Mouse (Mus musculus) stomach, postnatal 0 days (tissue): ENCODE measurements around the gene Psmd13.

ENCODE experiments used
- CTCF ChIP-seq: IDR thresholded peaks from 2 replicates; pipeline ENCODE4 v1.5.1; 2016; ENCODE audit warnings: antibody characterized with exemption, low read depth, mild to moderate bottlenecking, moderate library complexity
- EP300 ChIP-seq: optimal IDR thresholded peaks from 2 replicates; pipeline ENCODE3; 2016; ENCODE audit warnings: antibody characterized with exemption

DNA sequence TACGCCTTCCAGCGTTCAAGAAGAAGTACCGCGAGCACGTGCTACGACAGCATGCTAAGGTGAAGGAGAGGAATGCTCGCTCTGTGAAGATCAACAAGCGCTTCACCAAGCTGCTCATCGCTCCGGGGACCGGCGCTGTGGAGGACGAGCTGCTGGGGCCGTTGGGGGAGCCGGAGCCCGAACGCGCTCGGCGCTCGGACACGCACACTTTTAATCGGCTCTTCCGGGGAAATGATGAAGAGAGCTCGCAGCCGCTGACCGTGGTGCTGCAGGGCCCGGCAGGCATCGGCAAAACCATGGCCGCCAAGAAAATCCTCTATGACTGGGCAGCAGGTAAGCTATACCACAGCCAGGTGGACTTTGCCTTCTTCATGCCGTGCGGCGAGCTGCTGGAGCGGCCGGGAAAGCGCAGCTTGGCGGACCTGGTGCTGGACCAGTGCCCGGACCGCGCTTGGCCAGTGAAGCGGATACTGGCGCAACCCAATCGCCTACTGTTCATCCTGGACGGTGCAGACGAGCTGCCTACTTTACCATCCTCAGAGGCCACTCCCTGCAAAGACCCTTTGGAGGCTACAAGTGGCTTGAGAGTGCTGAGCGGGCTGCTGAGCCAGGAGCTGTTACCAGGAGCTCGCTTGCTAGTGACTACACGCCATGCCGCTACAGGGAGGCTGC, 40.8 kb downstream of the Psmd13 start:
- no peak for TF ChIP-seq CTCF
- TF ChIP-seq EP300 = no peak
